Mouse (Mus musculus) heart, postnatal 14 days (tissue): ENCODE data around the gene Slc25a10. TPM values are rescaled to one million over a fixed set of nuclear protein-coding genes. Genes with fewer than 3 reads are reported as not detected.

Experiments used
- DNase-seq, 2 experiments: peaks; one replicate each; pipeline ENCODE4 v3.0.0; 2021 to 2022
- intact Hi-C: fragments of 180-260 bp; cut with DNase I; formaldehyde crosslinking; loops from one replicate; pipeline ENCODE4 v1.15.1; 2025
- long read RNA-seq, 2 experiments: library from polyadenylated mRNA; stranded (forward); transcript quantifications; one replicate each; pipeline ENCODE4 v2.0.0; 2021
- total RNA-seq, 2 experiments: library from RNA; stranded (reverse); gene quantifications; 2 replicates each; pipeline ENCODE4 v1.2.3; 2021

Slc25a10 gene
- total RNA-seq = 10 to 100 TPM; 14.1 to 15.9 TPM
- long read RNA-seq, experiment 1, transcript Slc25a10-201 (11 exons, 2,023 nt) = major isoform, 24 of 26 reads
- long read RNA-seq, experiment 1, partial matches to known transcripts = 0 of 26 reads
- long read RNA-seq, experiment 1, other reads (novel, unspliced or antisense) = 2 of 26 reads
- long read RNA-seq, experiment 2, transcript Slc25a10-201 (11 exons, 2,023 nt) = major isoform, 19 of 24 reads
- long read RNA-seq, experiment 2, partial matches to known transcripts = 1 of 24 reads
- long read RNA-seq, experiment 2, other reads (novel, unspliced or antisense) = 4 of 24 reads

DNA sequence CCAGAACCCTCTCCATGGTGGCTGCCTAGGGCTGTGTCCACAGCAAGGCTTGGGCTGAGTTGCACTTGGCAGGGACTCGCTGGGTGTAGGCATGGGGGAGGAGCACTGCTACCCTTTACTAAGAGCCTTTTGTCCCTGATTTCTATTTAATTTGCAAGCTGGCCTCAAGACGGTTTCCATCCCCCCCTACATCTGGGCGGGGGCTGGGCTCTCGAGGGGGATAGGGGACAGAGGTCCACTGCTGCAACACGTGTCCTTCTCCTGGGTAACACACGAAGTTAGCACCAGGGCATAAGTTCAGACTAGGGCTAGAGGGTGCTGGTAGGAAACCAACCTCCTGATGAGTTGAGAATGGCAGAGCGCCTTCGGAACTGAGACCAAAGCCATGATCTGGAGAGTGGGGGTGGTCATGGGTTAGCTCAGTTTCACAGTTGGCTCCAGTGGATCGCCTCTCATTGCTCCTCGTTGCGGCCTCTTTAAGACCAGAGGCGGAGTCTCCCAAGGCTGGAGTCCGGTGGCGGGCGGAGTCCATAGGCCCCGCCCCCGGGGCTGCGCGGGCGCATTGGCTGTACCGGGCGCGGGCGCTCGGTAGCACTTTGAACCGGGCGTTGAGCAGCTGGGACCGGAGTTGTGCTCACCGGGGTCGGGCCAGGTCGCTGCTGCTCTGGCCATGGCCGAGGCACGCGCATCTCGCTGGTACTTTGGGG lies at the start of gene Slc25a10:
Slc25a10 (plus strand) TSS at position 524 of the 707 bp plus-strand sequence.
- peak; percentile 92 to 93 for DNase-seq
- intact Hi-C loops = loop anchor here (2.0 kb wide), 1 partner anchor 19 kb away; no protein-coding TSS in a partner anchor

DNA sequence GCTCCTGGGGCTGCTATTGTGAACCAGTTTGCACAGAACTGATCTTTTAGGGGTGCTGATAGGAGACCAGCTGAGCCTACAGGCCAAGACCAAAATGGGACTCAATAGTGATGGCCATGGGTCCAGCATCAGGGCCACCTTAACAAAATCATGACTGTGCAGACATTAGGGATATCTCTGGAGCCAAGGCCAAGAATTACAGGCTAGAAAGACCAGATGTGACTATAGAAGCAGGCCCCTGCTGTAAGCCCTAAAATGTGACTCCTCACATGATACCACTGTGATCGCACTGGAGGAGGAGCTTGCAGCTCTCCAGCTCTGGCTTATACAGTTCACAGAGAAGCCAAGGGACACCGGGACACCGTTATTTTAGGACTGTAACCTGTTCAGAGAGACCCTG lies 49.3 kb upstream of the Slc25a10 start, which contains the start of gene Tspan10:
Tspan10 (plus strand) TSS at position 301 of the 400 bp plus-strand sequence.
- intact Hi-C loops = no loop called here
- DNase-seq = no peak

DNA sequence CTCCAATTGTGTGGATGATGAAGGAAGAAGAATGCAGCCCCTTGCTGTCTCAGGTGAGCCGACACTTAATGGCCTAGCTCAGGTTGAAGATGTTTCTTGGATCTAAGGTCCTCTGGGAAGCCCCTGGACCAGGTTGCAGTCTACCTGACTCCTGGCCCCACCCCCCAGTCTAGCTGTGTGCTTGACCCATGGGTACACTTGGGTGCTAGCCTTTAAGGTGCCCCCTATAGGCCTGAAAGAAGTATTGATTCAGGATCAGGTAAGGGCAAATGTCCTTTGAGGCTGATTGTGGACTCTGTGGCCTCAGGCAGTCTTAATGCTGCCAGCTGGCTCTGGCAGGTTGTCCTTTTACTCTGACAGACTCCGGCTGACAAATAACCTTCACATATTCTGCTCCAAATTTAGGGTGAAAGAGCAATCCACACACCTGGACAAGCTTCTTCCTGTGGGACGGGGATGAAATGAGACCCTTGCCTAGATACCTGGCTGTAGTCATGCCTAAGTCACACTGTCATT lies 48.8 kb upstream of the Slc25a10 start:
- DNase-seq = no peak
- intact Hi-C loops = no loop called here

DNA sequence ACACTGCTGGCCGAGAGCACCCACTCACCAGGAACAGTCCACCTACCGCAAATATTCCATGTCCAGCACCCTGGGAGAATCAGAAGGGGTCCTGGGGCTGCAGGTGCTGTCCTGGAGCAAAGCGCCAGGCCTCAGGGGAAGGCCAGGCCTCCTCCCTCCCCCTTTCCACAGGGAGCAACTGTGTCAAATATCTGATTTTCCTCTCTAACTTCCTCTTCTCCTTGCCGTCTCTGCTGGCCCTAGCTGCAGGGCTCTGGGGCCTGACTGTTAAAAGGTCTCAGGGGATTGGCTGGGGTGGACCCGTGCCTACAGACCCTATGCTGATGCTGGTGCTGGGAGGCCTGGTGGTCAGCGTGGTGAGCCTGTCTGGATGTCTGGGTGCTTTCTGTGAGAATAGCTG lies 47.5 kb upstream of the Slc25a10 start:
- intact Hi-C loops = no loop called here
- DNase-seq = no peak

DNA sequence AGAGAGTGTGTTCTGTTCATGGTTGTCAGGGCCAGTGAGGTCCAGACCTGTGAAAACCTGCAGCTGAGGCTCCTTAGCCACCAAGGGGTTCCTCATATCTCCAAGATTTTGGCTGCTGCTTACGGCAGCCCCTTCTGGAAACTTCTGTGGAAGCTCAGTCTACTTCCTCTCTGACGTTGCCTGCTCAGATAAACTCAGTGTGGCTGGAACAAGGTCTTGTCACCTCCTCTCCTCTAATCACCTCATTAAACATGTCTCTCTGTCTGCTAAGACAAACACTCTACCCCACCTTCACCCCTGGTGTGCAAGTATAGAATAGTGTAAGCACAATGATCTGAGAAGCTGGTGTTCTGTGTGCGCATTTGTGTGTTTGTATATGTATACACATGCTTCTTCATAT lies 46.2 kb upstream of the Slc25a10 start:
- DNase-seq = no peak
- intact Hi-C loops = no loop called here

DNA sequence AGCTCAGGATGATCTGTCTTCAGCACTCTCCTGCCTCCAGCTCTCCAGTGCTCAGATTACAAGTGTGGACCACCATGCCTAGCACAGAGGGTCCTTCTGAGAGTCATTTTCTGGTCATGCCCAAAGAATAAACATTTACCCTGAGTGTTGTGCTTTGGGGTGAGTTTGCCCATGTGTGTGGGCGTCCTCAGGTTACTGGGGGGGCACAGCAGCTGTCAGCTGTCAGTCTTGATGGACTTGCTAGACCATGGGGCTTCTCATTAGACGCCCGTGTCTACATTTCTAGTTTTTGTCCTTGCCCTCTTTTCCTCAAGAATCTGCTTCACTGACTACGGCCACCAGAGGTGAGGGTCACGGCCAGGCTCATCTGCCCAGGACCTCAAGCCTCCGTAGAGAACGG lies 44.5 kb upstream of the Slc25a10 start:
- intact Hi-C loops = no loop called here
- DNase-seq = no peak

DNA sequence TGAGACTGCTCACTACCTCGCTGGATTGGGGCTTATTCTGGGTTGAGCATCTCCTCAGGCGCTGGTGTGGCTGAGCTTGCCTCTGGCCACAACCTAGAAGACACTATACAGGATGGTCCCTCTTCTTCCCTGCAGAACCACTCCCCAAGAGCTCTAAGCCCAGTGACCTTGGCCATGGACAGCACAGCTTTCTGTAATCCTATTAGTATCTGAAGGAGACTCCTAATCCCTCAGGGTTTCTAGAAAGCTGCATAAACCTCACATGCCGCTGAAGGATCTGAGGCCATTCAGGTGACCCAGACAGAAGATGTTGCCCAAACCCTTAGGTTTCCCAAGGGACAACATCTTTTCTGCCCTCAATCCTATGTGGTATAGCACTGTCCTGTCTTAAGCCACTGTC lies 39.4 kb upstream of the Slc25a10 start:
- no peak for DNase-seq
- intact Hi-C loops = no loop called here

DNA sequence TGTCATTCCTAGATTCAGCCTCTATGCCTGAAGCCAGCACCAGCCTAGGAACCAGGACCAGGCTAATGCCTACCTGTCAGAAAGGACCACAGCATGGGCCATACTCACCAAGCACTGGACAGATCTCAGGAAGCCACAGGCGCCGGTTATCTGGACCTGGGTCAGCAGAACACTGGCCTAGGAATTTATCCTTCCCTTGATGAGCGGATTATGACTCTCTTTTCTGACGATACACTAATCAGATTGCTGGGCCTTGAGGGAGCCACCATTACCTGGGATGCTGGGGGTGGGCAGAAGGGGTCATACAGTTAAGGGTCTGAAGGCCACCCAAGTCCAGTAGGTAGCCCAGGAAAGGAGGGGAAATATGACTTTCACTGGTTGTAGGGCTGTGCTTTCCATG lies 38.3 kb upstream of the Slc25a10 start, which contains the start of gene Pde6g:
Pde6g (minus strand) TSS at position 195 of the 400 bp plus-strand sequence.
- intact Hi-C loops = no loop called here
- no peak for DNase-seq

DNA sequence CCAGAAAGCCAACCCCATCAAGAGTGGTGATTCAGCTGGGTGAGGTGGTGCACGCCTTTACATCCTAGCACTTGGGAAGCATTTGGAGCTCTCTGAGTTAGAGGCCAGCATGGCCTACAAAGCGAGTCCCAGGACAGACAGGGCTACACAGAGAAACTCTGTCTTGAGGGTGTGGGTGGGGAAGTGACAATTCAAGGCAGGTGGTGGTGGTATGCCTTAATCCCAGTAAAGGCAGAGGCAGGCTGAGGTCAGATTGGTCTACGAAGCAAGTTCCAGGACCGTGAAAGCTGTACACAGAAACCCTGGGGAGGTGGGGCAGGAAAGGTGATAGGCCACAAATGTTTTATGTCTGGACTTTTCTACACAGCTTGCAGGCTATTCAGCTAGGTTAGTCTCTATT lies 36.7 kb upstream of the Slc25a10 start:
- intact Hi-C loops = no loop called here
- no peak for DNase-seq

DNA sequence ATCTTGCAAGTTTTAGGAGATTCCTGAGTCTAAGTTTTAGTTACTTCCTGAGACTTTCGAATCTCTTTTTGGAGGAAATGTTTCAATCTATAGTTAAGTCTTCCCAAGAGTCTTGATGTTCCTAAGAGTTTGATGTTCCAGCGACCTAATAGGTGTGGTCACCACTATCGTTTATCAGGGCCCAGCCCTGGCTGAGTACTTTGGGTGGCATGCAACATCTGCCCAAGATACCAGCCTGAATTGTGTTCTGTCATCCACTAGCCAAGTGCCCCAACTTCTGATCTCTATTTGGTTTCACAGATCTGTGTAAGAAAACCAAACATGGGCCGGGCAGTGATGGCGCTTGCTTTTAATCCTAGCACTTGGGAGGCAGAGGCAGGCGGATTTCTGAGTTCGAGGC lies 36.2 kb upstream of the Slc25a10 start:
- DNase-seq = no peak
- intact Hi-C loops = no loop called here

DNA sequence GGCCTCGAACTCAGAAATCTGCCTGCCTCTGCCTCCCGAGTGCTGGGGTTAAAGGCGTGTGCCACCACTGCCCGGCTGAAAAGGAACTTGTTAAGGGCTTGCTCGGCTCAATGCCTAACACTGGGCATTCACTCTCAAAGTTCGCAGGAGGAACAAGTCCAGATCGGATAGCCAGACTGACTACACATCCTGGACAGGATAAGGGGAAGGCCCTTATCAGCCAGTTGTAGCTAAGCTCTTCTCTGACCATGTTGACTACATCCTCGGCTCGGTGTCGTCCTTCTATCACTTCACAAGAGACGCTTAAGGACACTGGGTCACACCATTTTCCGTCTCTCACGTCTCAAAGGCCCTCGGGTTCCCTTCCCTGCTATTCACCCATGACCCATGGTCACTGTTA lies 34.3 kb upstream of the Slc25a10 start:
- peak in 1 of 2 experiments; percentile 21 for DNase-seq
- intact Hi-C loops = no loop called here

DNA sequence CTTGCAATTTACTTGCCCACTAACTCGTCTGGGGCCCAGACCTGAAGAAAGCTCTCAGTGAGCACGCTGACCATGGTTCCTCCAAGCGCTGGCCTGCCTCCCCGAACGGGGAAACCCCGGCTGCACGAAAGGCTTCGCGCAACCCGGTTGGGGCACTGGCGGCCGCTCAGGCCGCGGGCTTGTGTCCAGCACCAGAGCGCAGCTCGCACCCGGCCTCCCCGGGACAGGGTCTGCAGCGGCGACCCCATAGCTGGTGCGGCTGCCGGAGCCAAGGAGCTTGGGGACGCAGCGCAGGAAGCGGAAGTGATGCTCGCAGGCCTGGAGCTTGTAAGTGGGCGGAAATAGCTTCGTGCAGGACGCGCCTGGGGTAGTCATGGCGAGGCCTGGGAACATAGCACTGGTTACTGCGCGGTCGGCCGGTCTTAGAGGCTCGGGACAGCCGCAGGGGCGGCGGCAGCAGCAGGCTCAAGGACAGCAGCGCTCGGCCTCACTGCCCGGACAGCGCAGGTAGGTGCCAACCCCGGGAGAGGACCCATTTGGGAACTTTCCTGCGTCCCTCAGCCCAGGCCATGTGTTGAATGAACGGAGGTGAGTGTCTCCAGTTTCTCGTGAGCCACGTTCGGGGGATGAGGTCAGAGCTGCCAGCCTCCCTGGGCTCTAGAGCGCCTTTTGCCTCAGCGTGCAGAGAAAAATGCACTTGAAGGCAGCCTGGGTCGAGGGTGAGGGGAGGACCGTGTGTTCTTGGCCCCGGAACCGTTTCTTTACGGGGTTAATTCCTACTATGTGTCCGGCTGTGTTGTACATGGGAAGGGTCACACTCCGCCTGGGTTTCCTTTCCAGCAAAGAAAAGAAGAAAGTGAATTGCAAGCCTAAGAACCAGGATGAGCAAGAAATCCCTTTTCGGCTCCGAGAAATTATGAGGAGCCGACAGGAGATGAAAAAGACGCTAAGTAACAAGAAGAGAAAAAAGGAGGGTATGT lies 33.6 kb upstream of the Slc25a10 start, which contains the start of the genes Oxld1 and Ccdc137:
Oxld1 (minus strand) TSS at position 297 of the 980 bp plus-strand sequence.
Ccdc137 (plus strand) TSS at position 344 of the 980 bp plus-strand sequence.
- peak; percentile 76 to 83 for DNase-seq
- intact Hi-C loops = loop anchor here (1.0 kb wide), 1 partner anchor 9 kb away; the partner anchor contains the start of gene Arl16

DNA sequence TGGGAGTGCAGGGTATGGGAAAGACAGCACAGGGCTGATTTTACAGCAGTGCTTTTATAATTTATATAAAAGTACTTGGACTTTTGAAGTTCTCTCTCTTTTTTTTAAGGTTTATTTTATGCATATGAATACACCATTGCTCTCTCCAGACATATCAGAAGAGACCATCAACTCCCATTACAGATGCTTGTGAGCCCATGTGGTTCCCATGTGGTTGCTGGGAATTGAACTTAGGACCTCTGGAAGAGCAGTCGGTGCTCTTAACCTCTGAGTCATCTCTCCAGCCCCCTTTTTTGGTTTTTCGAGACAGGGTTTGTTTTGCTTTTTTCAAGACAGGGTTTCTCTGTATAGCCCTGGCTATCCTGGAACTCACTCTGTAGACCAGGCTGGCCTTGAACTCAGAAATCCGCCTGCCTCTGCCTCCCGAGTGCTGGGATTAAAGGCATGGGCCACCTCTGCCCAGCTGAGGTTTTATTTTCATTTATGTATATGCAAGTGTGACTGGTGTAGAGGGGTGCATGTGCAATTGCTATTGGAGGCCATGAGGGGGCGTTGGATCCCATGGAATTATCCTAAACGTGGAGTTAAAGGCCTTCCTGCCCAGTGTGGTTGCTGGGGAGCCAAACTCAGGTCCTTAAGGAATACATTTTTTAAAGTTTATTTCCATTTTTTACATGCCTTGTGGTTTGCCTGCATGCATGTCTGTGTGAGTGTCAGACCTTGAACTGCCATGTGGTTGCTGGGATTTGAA lies 32.6 kb upstream of the Slc25a10 start:
- DNase-seq = no peak
- intact Hi-C loops = loop anchor here (1.0 kb wide), 1 partner anchor 8 kb away; the partner anchor contains the start of gene Arl16

DNA sequence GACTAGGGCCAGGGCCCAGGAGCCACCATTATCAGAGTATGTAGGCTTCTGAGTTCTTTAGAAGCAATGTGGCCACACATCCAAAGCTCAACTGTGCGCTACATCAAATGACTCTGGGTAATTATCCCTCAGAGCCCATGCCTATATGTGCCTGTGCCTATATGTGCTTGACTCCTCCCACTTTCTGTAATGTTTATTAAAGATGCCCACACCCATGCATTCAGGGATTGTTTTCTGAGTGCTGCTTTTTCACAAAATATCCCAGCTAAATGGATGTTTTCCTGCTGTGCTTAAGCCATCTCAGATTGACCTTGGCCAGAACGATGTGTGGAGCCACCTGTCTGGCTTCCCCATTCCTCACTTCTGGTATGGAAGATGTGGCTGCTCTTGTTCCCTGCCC lies 28.1 kb upstream of the Slc25a10 start:
- intact Hi-C loops = no loop called here
- no peak for DNase-seq

DNA sequence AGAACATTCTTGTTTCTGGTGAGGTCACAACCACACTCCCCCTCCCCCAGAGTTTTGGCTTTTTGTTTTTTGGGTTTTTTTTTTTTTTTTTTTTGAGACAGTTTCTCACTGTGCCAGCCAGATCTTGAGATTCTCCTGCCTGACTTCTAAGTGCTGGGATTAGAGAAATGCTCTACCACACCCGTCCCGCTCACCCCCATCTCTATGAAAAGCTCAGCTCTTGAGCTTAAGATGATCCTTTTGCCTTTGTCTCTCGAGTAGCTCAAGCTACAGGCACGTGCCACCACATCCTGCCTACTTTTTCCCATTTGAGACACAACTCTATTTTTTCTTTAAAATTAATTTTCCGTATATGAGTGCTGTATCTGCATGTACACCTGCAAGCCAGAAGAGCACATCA lies 27.3 kb upstream of the Slc25a10 start:
- intact Hi-C loops = no loop called here
- no peak for DNase-seq

DNA sequence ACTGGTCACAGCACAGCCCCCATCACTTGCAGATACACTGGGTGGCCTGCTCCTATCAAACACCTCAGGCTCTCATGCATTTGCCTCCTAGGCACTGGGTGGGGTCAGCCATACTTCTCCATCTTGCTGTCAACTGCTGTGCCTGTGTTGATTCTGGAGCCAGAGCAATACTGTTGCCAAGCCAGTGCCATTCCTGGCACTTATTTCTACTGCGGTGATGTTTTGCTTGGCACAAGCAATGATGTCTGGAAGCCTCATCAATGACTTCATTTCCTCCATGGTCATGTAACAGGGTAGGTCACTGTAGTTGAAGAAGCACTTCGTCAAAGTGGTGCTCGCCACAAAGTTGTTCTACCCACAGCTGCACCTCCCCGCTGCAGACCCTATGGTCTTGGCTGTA lies 26.1 kb upstream of the Slc25a10 start:
- DNase-seq = no peak
- intact Hi-C loops = no loop called here

DNA sequence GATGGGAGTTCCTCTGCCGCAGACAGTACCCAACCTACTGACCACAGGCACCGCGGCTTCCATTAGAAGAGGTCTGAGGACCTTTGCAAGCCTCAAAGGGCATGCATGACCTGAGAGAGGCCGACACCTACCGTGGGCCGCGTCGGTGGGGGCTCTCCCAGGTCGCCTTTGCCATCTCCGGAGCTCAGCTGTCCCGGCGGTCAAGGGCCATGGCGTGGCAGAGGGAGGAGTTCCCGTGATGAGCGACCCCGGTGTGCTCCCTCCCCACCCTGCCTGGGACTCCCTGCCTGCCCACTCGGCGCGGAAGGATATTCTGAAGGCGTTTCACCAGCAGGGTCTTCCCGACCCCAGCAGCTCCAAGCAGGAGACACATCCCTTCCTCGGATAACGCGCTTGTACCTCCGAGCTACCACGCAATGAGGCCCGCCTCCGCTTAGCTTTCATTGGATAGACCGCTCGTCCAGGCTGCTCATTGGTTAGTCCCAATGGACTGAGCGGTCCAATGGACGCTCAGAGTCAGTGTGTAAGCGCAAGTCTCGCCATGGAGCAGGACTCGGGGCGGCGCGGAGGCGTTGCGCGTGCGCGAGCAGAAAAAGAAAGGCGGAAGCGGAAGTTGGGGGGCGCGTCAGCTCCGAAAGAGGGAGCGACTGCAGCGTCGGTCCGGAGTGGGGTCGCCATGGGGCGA lies 24.4 kb upstream of the Slc25a10 start, which contains the start of gene Arl16:
Arl16 (minus strand) TSS at position 557 of the 685 bp plus-strand sequence.
- DNase-seq = peak; percentile 94
- intact Hi-C loops = loop anchor here (1.0 kb wide), 1 partner anchor 9 kb away; the partner anchor contains the start of genes Ccdc137 and Oxld1

DNA sequence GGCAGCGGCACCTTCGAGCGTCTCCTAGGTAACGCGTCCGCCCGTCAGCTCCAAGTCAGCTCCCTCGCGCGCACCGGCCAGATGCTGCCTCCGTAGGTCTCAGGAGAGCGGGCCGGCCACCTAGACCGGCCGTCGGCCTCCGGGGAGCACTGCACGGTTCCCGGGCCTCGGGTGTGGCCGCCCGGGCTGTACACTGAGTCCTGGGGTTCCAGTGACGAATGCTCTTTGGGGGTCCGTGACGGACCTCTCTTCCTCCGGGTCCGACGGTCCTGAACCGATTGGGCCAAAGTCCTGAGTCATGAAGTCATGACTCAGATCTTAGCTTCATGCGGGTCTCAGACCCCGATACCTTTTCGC lies 23.9 kb upstream of the Slc25a10 start:
- intact Hi-C loops = loop anchor here (1.0 kb wide), 1 partner anchor 9 kb away; the partner anchor contains the start of genes Ccdc137 and Oxld1
- DNase-seq = no peak

DNA sequence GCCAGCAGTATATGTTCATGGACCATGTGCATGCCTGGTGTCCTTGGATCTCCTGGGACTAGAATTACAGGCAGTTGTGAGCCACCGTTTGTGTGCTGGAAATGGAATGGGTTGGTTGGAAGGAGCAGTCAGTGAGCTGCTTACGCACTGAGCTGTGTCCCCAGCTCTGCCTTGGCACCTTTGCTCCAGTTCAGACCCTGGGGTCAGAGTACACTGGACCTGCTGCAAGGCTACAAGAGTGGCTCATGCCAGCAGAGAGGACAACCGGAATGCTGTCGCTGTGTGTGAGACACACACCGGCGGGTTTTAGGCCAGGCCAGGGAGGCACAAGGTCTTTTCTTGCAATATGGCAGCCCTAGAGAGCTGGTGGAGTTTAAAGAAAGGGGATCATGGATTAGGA lies 19.6 kb upstream of the Slc25a10 start:
- intact Hi-C loops = no loop called here
- DNase-seq = no peak
